Mouse (Mus musculus) stomach, postnatal 0 days (tissue): ENCODE results near the gene Dock11. TPM values are rescaled to one million over a fixed set of nuclear protein-coding genes. Genes with fewer than 3 reads are reported as not detected.

Source experiments
- ATAC-seq: fragments of 200-750 bp; cut with Nextera tagmentation; 2 replicates; pipeline ENCODE4 v1.8.0; 2017; ENCODE audit not compliant: low FRiP score, low TSS enrichment
- DNase-seq: peaks from one replicate; pipeline ENCODE4 v3.0.0-alpha.2; 2016; ENCODE audit warnings: low spot score
- H3K27ac ChIP-seq: fragments of 300-500 bp; sonication (generic); replicated peaks from 2 replicates; pipeline ENCODE4 v1.5.1; 2014; ENCODE audit warnings: mild to moderate bottlenecking, control low read depth
- H3K27me3 ChIP-seq: fragments of 300-500 bp; sonication (generic); 2 replicates; pipeline ENCODE4 v1.6.1; 2014; ENCODE audit warnings: low read length; ENCODE audit not compliant: control insufficient read depth, insufficient read depth
- H3K36me3 ChIP-seq: fragments of 300-500 bp; sonication (generic); 2 replicates; pipeline ENCODE4 v1.6.1; 2014; ENCODE audit warnings: low read length, mixed read lengths; ENCODE audit not compliant: control insufficient read depth, insufficient read depth
- H3K4me1 ChIP-seq: fragments of 300-500 bp; sonication (generic); replicated peaks from 2 replicates; pipeline ENCODE4 v1.6.1; 2014; ENCODE audit warnings: antibody characterized with exemption; ENCODE audit not compliant: control insufficient read depth, insufficient read depth
- H3K4me2 ChIP-seq: fragments of 300-500 bp; sonication (generic); replicated peaks from 2 replicates; pipeline ENCODE4 v1.6.1; 2014; ENCODE audit warnings: low read depth, mild to moderate bottlenecking, control low read depth, moderate library complexity
- H3K4me3 ChIP-seq: fragments of 300-500 bp; sonication (generic); 2 replicates; pipeline ENCODE4 v1.5.1; 2014; ENCODE audit warnings: low read depth, low read length, control low read depth
- H3K9ac ChIP-seq: fragments of 300-500 bp; sonication (generic); 2 replicates; pipeline ENCODE4 v1.6.1; 2014; ENCODE audit warnings: mild to moderate bottlenecking, low read length, control low read depth, mixed read lengths
- H3K9me3 ChIP-seq: fragments of 300-500 bp; sonication (generic); 2 replicates; pipeline ENCODE4 v1.6.1; 2016; ENCODE audit warnings: low read length; ENCODE audit not compliant: control insufficient read depth
- CTCF ChIP-seq: IDR thresholded peaks from 2 replicates; pipeline ENCODE4 v1.5.1; 2016; ENCODE audit warnings: antibody characterized with exemption, low read depth, mild to moderate bottlenecking, moderate library complexity
- EP300 ChIP-seq: optimal IDR thresholded peaks from 2 replicates; pipeline ENCODE3; 2016; ENCODE audit warnings: antibody characterized with exemption
- WGBS: fragments of 180-500 bp; shearing (Covaris S2); extraction: QIAGEN DNeasy Blood & Tissue Kit; methylation state at CpG from one replicate; pipeline ENCODE4 v1.1.7; 2014; 5-methylcytosine and 5-hydroxymethylcytosine counted together
- polyA plus RNA-seq: library from polyadenylated mRNA; unstranded; fragments of >200 nt; fragmentation: Nextera tagmentation; extraction: Ambion mirVana; gene quantifications from 2 replicates; pipeline ENCODE4 v1.2.1, GENCODE M21; 2015

Dock11 gene
- polyA plus RNA-seq, 1 experiment from 2014 or later: 5.1 TPM

GRCm38 (mm10) chrX:35956236-35956635 lies 67.6 kb downstream of the Dock11 start:
- ATAC-seq: no peak
- Histone ChIP-seq H3K4me3 (no peak overlapping the region), H3K4me2 (no peak overlapping the region), H3K9me3 (no peaks in the 10 kb centered on the region), H3K9ac (no peak overlapping the region), H3K27me3 (no peaks in the 10 kb centered on the region), H3K27ac (no peak overlapping the region), H3K36me3 (no peaks in the 10 kb centered on the region), H3K4me1 (no peaks in the 10 kb centered on the region)
- TF ChIP-seq EP300 (no peak), CTCF (no peak)
- no peak for DNase-seq

GRCm38 (mm10) chrX:35963087-35963486 lies 74.5 kb downstream of the Dock11 start:
- H3K36me3 ChIP-seq: no peaks in the 10 kb centered on the region
- no peak for DNase-seq
- no peaks in the 10 kb centered on the region for H3K9me3 ChIP-seq
- H3K9ac ChIP-seq: no peak overlapping the region
- no peak overlapping the region for H3K27ac ChIP-seq
- ATAC-seq: no peak
- no peaks in the 10 kb centered on the region for H3K4me1 ChIP-seq
- no peaks in the 10 kb centered on the region for H3K27me3 ChIP-seq
- TF ChIP-seq CTCF (no peak), EP300 (no peak)
- 65% methylated on average over 6 of the region's 6 CpGs for WGBS
- no peak overlapping the region for H3K4me3 ChIP-seq
- no peak overlapping the region for H3K4me2 ChIP-seq

- no peak overlapping the region for H3K4me2 ChIP-seq
- no peak for TF ChIP-seq EP300
- TF ChIP-seq CTCF: no peak
- ATAC-seq (no peak), DNase-seq (no peak)
- no peaks in the 10 kb centered on the region for H3K4me1 ChIP-seq
- H3K4me3 ChIP-seq: no peak overlapping the region
- H3K27me3 ChIP-seq: no peaks in the 10 kb centered on the region
- H3K9me3 ChIP-seq: no peaks in the 10 kb centered on the region
- WGBS: 67% methylated on average over 1 of the region's 1 CpGs
- no peak overlapping the region for H3K27ac ChIP-seq
- H3K9ac ChIP-seq: no peak overlapping the region
- H3K36me3 ChIP-seq: no peaks in the 10 kb centered on the region
These were observed 80.6 kb downstream of the Dock11 start for GRCm38 (mm10) chrX:35969276-35969675.

GRCm38 (mm10) chrX:35976657-35977056 lies 88.0 kb downstream of the Dock11 start:
- no peak overlapping the region for H3K9ac ChIP-seq
- no peak overlapping the region for H3K4me2 ChIP-seq
- H3K9me3 ChIP-seq: no peaks in the 10 kb centered on the region
- DNase-seq (no peak), ATAC-seq (no peak)
- no peaks in the 10 kb centered on the region for H3K4me1 ChIP-seq
- no peaks in the 10 kb centered on the region for H3K27me3 ChIP-seq
- no peak overlapping the region for H3K4me3 ChIP-seq
- TF ChIP-seq EP300: no peak
- no peak overlapping the region for H3K27ac ChIP-seq
- no peaks in the 10 kb centered on the region for H3K36me3 ChIP-seq
- 46% methylated on average over 5 of the region's 5 CpGs for WGBS

GRCm38 (mm10) chrX:35987981-35988380 lies 99.3 kb downstream of the Dock11 start:
- ATAC-seq (no peak), DNase-seq (no peak)
- WGBS: 85% methylated on average over 1 of the region's 1 CpGs

GRCm38 (mm10) chrX:35990508-35991095 lies 102.0 kb downstream of the Dock11 start:
- Histone ChIP-seq H3K27ac (no peak overlapping the region), H3K36me3 (no peaks in the 10 kb centered on the region), H3K4me1 (no peaks in the 10 kb centered on the region), H3K9me3 (no peaks in the 10 kb centered on the region), H3K9ac (no peak overlapping the region), H3K4me3 (no peak overlapping the region), H3K4me2 (no peak overlapping the region), H3K27me3 (no peaks in the 10 kb centered on the region)
- DNase-seq: no peak
- WGBS: 81% methylated on average over 5 of the region's 5 CpGs
- TF ChIP-seq CTCF (no peak), EP300 (no peak)
- no peak for ATAC-seq

More at GRCm38 (mm10) chrX:35987981-35988380, 99.3 kb downstream of the Dock11 start:
- Histone ChIP-seq H3K27ac (no peak overlapping the region), H3K36me3 (no peaks in the 10 kb centered on the region), H3K9me3 (no peaks in the 10 kb centered on the region), H3K4me2 (no peak overlapping the region), H3K27me3 (no peaks in the 10 kb centered on the region), H3K4me3 (no peak overlapping the region), H3K9ac (no peak overlapping the region), H3K4me1 (no peaks in the 10 kb centered on the region)
- no peak for TF ChIP-seq EP300
- TF ChIP-seq CTCF: no peak
